Mouse (Mus musculus): ENCODE results near the gene Lrrc73.

DNA sequence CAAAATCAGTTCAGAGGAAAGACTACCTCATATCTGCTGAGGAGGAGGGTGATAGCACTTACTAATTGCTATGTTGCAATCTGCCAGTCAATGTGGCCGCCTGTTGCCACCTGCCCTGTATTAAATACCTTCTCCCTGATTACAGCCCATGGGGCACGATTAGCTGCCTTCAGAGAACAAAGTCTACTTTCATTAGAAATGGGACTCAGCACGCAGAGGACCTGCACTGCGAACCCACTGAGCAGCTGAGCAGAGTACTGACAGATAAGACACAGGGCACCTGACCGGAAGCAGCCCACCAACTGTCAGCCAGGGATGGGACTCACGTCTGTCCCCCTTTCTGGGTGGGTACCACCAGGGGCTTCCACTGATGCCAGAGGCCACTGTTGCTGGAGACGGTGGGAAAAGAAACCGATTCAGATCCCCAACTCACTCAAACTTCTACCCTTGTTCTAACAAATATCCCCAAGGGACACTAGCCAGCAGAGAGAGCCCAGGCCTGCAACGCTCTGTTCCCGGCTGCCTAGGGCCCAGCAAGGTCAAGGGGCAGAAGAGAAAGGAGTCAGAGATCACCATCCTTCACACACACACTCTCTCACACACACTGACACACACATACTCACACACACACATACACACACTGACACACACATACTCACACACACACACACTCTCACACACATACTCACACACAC, 14.8 kb downstream of the Lrrc73 start:
- TF ChIP-seq CTCF (IDR thresholded peaks at IDR 0.05; ENCODE audit: borderline replicate concordance, control insufficient read depth, extremely low read depth, insufficient read depth, low read length, poor library complexity) (no peak), POLR2A (IDR thresholded peaks at IDR 0.05; ENCODE audit: control insufficient read depth, extremely low read depth, insufficient read depth, low read length, poor library complexity) (no peak)

All from thymus, adult 2 months (tissue).